Mouse (Mus musculus) left cerebral cortex, adult 8-10 months (tissue): ENCODE measurements around the gene Sox9. TPM values are rescaled to one million over a fixed set of nuclear protein-coding genes. Genes with fewer than 3 reads are reported as not detected.
A peak's percentile ranks its signal among the peaks of the same experiment; 100 is the strongest.

Experiments used
- DNase-seq, 2 experiments: peaks; one replicate each; pipeline ENCODE4 v3.0.0; 2022; ENCODE audit warnings: low spot score in 2 of 2
- total RNA-seq, 4 experiments: library from RNA; stranded (reverse); gene quantifications; 2 replicates each; pipeline ENCODE4 v1.2.4; 2022

Sox9 gene
- total RNA-seq = 10 to 100 TPM; 21.5 to 32.6 (median 26.0) TPM

GRCm38 (mm10) chr11:112781994-112782356, at the start of gene Sox9:
TSS of gene Sox9 (plus strand) at chr11:112782224.
- peak; percentile 72 to 85 for DNase-seq

- DNase-seq = peak in 1 of 2 experiments; percentile 9
Observed at GRCm38 (mm10) chr11:112732401-112732800, 49.6 kb upstream of the Sox9 start.

GRCm38 (mm10) chr11:112737071-112737470, 45.0 kb upstream of the Sox9 start:
- no peak for DNase-seq

GRCm38 (mm10) chr11:112739681-112740080, 42.3 kb upstream of the Sox9 start:
- no peak for DNase-seq

- DNase-seq = no peak
Observed at GRCm38 (mm10) chr11:112756516-112756915, 25.5 kb upstream of the Sox9 start.

- no peak for DNase-seq
Observed at GRCm38 (mm10) chr11:112758056-112758455, 24.0 kb upstream of the Sox9 start.

- DNase-seq = no peak
Observed at GRCm38 (mm10) chr11:112766956-112767355, 15.1 kb upstream of the Sox9 start.

GRCm38 (mm10) chr11:112767531-112768041, 14.4 kb upstream of the Sox9 start:
- no peak for DNase-seq

GRCm38 (mm10) chr11:112772791-112773355, 9.2 kb upstream of the Sox9 start:
- DNase-seq = no peak

- peak in 1 of 2 experiments; percentile 33 for DNase-seq
Observed at GRCm38 (mm10) chr11:112779762-112780161, 2.3 kb upstream of the Sox9 start.

- DNase-seq = no peak
Observed at GRCm38 (mm10) chr11:112780394-112780920, 1.6 kb upstream of the Sox9 start.

- peak; percentile 51 to 68 for DNase-seq
Observed at GRCm38 (mm10) chr11:112781035-112781911, 751 bp upstream of the Sox9 start.

- DNase-seq = peak; percentile 25 to 32
Observed at GRCm38 (mm10) chr11:112782357-112783121, 515 bp downstream of the Sox9 start.

- DNase-seq = no peak
Observed at GRCm38 (mm10) chr11:112783401-112784346, 1.6 kb downstream of the Sox9 start.

- no peak for DNase-seq
Observed at GRCm38 (mm10) chr11:112784347-112784902, 2.4 kb downstream of the Sox9 start.

GRCm38 (mm10) chr11:112784903-112785381, 2.9 kb downstream of the Sox9 start:
- peak; percentile 18 to 21 for DNase-seq

- no peak for DNase-seq
Observed at GRCm38 (mm10) chr11:112785581-112785980, 3.6 kb downstream of the Sox9 start.

GRCm38 (mm10) chr11:112786427-112786826, 4.4 kb downstream of the Sox9 start:
- no peak for DNase-seq

- no peak for DNase-seq
Observed at GRCm38 (mm10) chr11:112788296-112788695, 6.3 kb downstream of the Sox9 start.

GRCm38 (mm10) chr11:112796379-112796778, 14.4 kb downstream of the Sox9 start:
- DNase-seq = no peak
